Mouse (Mus musculus) layer of hippocampus, adult 9-10 months (tissue): ENCODE measurements at regions not wholly inside any gene's neighbourhood (a gene's known extent, or its start where the extent isn't known, plus 50 kb on each side); places are given as distances from the start of the nearest gene placed in this dataset.
"Not testable (repeated sequence)": the region's sequence is repeated elsewhere in the genome, so short reads cannot be mapped to it uniquely, and the experiment has no call there.

Source experiments
- DNase-seq: peaks from one replicate; pipeline ENCODE4 v3.0.0; 2022; ENCODE audit warnings: low spot score

DNA sequence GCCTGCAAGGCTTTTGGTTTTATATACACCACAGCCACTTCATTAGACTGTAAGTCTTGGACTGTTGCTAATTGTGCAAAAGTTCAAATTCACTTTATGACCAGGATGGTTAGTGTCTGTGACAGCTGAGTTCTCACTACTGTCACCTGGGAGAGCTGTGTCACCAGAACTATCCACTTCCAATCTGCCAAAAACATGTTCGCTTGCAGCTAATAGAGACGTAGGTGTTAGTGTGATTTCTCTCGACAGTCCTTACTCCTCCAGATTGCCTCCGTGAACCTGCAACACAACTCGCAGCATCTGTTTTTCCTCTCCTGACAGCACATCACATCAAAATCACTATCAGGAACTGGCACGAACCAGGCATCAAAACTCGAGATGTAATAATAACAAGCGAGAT lies 491.3 kb upstream of the Klf6 start:
- no peak for DNase-seq

DNA sequence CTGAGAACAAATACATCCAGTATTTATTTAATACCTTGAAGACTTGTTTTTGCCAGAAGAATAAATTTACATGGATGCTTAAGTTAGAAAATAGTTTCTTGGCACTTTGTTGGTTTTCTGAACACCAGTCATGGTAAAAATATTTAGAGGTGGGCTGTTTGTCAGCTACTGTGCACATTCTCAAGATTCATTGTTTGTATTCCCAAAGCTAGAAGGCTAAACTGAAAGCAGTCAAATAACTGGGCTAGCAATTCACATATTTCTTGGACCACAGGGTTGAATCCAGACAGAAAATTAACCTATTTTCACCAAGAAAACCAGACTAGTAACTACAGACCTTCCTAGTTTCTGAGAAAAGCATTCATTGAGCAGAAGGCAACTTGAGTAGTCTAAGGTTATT lies 488.1 kb upstream of the Klf6 start:
- no peak for DNase-seq

DNA sequence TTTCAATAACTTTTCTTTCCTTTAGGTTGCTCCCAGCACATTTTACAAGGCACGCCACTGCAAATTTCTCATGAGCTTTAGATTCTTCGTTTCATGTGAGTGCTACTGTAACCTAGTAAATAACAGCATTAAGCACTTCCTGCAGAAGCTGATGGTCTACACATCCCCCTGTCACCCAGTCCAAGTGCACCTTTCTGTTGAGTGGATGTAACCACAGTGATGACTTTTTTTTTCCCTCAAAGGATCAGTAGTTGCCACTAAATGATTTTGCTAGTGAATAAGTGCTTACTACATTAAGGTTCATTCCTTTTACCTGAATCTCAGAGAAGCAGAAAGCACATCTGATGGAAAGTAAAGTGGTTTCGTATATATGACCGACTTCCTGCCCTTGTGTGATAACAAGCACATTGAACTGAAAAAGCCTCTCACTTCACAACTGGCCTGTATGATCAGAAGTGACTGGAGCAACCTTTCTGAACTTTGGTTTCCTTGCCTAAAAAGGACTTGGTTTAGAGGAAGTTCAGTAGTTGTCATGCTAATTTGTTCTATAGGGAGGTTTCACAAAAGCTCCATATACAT lies 453.0 kb upstream of the Klf6 start:
- DNase-seq = no peak

DNA sequence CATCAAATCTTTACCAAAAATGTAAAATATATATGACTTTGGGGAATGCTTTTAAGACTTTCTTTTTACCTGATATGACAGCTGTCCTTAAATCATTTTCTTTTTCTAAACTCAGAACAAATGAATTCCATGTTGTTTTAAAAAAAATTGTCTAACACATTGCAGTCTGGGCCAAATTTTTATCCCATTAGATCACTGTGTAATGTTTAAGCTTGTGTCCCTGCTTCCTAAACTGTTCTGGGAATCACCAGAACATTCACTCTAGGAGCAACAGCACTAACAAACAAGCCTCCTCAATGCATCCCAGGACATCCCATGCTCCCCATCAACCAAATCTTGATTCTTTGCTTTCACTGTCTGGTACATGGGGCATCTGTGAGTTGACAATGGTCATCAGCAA lies 449.2 kb upstream of the Klf6 start:
- no peak for DNase-seq

DNA sequence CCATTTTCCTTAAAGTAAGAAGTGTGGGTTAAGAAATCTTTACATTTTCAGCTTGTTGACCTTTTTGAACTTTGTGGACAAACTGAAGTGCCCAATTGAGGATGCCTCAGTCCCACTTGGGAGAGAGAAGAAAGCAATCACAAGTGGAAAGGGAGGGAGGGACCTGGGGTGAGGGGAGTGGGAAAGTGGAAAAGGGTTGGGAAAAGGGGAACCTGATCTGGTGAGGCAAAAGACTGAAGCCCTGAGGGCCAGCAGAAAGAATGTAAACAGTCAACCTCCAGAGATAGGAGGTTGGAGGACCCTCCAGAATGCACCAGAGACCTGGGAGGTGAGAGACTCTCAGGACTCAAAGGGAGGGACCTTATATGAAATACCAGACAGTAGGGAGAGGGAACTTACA lies 448.3 kb upstream of the Klf6 start:
- not testable (repeated sequence) for DNase-seq

DNA sequence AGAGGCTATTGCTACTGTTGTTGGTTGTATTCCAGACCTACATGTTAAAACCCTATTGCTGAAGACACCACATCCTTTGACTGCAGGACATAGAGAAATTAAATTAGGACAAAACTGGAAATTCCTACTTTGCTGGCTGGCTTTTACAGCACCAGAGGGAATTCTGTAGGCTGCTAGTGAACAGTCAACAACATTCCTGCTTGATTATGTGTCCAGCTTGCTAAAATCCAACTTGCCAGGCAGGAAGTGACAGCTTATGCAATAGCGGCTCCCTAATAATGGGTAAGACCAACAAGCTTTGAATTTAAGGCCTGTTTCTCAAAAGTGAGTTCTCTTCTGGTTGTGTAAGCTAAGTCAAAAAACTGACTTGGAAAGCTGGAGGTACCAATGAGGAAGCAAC lies 437.2 kb upstream of the Klf6 start:
- no peak for DNase-seq

DNA sequence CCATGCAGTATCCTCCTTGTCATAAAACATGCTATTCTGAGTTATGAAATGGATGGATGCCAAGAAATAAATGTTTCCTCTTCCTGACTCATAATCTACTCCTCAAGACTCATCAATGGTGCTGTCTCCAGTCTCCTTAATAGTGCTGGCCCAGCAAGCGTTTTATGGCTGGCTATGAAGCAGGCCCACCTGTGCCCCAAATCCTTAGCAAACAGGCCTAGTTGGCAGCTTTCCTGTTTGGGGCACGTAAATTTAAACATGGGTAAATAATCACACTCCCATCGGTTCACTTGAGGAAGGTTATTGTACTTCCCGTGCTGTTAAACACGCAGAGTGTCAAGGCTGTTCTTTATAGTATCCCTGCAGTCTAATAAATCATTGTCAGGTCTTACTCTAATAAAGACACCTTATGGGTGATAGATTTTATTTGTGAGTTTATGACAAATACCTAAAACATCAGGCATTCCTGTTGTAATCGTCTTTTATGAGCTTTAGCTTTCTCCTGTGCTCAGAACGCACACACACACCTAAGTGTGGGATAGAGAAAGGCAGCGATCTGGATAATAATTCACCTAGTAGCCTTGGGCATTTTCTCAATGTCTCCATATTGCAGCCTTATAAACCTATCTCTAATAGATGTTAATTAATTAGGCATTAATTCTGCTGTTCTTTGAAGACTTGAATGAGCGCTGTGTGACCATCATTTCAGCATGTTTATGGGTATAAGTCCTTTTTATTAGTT lies 435.6 kb upstream of the Klf6 start:
- DNase-seq = no peak

DNA sequence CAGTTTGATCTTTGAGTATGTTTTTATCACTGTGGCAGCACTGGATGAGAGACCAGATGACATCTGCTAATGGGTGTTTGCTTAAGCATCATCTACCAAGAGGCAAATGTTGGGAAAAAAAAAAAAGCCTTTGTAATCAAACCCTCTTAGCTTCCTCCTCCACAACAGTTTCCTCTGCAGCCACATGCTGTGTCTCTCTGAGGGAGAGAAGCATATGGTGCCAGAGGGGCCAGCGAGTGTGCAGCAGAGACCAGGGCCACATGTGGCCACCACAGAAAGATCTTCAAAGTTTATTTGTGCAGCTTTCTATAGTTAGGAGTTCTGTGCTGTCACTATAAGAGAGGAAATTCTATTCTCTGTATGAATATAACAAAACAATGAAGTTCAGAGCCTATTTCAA lies 427.6 kb upstream of the Klf6 start:
- DNase-seq = no peak

DNA sequence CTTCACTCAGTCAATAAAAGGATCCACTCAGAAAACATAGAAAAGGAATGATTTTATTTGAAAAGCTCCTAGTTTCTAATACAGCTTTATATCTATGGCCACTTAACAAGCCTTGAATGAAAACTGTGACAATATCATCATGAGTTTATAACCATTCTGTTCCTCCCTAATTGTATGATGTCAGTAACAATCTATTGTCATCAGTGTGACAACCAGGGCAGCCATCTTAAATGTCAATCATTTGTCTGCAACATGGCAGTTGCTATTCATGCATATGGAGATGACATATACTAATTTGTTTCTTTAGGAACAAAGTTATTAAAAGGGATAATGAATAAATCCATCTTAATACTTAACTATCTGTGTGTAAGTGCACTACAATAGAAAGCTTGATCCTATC lies 426.2 kb upstream of the Klf6 start:
- no peak for DNase-seq

DNA sequence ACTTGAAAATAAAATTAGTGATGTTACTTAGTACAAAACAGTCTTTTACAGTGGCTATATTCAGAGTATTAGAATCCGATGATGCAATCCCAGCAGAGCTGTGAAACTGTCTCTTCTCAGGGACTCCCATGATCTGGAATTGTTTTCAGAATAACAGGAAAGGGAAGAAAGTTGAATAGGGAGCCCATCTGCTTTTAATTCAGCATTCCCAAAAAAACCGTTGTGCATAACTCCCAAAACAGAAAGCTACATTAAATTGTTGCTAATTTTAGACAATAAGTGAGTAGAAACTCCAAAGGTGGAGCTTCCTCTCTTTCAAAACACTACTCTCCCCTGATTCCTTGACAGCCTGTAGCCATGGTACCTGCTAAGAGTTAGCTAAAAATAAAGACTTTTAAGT lies 425.1 kb upstream of the Klf6 start:
- no peak for DNase-seq

DNA sequence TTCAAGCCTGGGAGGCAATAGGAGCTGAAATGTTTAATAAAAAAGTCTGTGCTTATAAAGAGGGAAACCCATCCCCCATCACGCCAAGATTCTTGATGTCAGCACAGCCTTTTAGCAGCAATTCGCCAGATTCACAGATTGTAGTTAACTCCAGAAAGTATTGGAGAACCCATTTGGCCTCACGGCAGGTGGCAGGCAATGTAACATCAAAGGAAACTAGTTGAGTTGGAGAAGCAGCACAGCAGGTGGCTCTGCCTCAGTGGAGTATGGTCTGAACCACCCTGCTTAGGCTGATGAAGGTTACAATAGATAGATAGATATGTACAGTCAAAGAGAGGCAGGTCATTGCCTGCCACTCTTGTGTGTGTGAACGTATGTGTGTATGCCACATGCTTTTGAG lies 420.8 kb upstream of the Klf6 start:
- DNase-seq = no peak

DNA sequence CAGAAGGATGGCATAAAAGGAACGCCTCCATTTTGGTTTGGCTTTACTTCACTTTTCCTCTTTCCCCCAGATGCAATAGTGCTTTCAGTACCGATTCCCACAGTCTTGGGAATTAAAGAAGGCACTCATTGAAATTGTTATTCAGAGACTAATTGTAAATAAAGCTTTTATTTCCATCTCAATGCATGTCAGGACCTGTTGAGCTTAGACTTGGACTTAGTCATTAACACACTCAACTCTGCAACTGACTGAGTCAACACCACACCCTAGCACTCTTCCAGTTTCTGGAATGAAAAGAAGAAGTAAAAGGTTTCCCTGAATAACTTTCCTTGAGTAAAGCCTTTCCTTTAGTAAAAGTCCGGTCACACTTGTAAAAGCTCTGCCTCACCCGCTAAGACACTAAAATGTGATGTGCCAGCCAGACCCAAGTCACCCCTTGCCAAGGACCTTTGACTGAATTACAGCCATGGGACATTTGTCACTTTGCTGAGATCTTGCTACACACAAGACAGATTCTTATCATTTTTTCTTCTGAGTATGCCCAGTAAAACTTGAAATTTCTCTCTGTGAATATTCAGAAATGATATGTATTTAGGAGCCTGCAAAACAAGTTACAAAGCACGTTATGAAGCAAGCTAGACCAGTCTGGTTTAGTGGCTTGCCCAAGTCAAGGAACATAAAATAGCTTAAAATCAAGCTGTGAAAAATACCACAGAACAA lies 416.4 kb upstream of the Klf6 start:
- DNase-seq = no peak

DNA sequence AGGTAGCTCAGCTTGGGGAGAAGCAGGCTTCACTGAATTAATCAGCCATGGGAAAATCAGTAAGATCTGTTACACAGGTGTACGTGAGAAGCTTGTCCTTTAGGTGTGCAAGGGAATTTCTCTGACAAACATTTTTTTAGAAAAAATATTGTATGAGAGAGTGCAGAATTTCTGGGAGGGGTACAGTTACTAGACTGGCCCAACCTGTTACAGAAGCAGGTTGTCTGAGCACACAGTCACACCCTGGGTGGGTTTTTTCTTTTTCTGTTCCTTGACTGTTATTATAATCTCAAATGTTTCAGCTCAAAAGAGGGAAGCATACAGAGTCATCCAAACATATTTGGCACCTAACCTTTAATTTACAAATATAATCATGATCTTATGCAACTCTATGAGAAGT lies 412.7 kb upstream of the Klf6 start:
- no peak for DNase-seq

DNA sequence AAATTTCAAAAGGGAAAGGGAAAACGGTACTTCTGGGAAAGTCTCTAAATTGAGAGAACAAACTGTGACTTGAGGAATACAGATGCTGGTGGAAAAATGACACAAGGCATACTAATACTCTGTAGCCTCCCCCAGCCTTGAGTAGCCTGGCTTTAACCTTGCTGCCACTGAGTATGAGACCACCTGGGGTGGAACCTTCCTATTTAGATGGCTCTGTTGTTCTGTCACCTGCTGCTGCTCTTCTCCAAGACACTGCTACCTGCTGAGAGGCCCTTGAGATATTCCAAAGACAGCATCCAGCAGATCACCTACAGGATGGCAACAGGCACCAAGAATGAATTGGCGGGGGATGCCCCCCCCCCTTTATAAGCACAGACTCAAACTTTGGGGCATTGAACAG lies 380.5 kb upstream of the Klf6 start:
- no peak for DNase-seq

DNA sequence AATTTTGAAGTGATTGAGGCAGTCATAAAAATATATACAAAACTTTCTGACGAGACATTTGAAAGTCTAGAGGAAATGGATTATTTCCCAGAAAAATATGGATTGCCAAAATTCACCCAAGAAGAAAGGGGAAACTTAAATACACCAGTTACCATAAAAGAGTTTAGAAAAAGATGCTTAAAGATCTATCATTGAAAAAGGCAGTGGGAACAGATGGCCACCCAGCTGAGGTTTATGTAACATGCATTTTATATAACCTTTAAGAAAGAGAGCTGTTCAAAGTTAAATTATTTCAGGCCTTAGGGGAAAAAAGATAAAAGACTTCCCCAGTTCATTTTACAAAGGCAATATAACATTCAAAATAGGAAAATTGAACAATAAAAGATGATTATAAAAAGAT lies 369.0 kb upstream of the Klf6 start:
- peak; percentile 18 for DNase-seq

DNA sequence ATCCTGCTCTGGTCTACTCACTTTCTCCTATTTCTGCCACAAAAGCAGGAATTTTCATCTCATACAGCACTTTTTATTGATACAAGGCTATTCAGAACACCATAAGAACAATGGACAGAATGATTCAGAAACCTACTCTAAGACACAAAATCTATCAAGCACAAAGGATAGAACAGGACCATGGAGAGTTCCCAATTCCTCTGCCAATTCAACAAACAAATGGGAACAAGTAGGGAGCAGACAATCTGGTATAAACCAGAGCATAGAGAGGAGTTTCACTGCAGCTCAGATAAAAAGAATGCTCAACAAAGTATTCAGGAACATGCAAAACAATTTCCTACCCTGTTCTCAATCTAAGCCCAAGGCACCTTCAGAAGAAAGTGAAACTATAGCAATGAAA lies 363.7 kb upstream of the Klf6 start:
- DNase-seq = no peak

DNA sequence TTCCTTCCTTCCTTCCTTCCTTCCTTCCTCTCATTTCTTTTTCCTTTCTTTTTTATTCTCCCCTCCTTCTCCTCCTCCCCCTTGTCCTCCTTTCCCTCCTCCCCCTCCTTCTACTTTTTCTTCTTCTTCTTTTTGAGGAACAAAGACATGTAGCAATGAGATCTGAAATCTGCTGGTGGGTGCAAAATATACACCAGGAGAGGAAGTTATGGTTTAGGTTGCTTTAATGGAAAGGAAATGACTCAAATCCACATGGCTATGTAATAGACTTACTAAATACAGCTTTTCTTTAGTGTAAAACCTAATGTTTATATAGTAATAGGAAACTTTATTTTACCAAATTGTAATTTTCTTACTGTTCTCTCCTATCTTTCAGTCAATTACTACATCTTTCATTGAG lies 349.5 kb upstream of the Klf6 start:
- no peak for DNase-seq

DNA sequence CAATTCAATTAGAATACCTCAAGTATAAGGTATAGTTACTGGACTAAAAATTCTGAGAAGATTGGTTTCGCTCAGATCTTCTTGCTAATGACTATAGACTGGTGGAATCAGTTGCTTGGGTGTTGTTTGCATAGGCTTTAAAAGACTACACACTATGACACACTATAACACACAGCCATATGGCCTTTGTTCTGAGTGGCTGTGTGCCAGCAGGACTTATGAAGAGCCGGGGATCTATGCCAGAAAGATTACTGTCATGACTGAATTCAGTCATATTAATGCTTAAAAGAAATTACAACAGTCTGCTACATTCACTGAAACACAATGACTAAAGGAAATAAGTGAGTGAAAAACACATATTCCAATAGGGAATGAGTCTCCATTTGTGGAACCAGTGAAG lies 345.7 kb upstream of the Klf6 start:
- DNase-seq = no peak

DNA sequence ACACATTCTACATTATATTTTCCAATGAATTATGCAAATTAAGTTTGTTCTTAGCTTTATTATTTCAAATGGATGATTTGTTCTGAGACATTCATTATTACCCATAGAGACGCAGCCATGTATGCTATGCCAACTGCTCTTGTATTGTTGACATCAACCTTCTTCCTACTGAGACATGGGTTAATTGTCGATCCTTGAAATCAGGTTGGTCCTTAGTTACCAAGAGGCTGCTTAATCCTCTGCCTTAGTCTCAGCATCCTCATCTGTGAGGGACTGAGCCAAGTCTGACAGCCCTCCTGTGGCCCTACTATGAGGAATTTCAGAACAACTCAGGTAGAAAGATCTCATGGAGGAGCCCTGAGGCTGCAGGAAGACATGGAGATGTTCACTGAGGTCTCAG lies 345.2 kb upstream of the Klf6 start:
- DNase-seq = no peak

DNA sequence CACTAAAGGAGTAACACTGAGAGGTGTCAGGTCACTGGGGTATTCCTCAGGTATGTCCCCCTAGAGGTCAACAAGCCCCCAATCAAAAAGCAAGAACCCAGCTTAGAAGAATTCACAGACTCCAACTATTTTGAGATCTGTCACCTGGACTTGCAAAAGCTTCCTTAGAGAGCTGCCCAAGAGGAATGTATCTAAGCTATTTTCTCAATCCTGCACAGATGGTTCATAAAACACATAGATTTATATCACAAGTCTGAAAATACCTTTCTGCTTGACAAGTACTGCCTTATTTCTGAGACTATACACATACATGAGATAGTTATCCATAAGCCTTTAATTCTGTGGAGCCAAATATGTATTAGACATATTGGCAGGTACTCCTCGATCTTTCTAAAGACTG lies 342.1 kb upstream of the Klf6 start:
- no peak for DNase-seq

DNA sequence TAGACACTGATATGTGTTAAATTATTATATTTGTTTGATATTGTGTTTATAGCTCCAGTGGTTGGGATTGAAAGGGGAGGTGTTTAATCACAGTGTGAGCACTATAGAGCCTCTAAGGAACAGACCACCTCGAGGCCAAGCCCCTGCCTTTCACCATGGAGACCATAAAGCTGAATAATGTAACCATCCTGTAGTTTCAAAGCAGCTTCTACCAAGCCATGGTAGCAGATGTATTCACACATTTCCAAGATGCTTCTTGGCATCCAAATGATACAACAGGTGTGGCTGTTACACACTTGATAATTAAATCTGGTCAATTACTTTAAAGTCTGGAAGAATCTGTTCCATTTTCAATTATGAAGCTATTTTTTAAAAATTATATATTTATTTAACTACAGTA lies 341.7 kb upstream of the Klf6 start:
- DNase-seq = peak; percentile 9

DNA sequence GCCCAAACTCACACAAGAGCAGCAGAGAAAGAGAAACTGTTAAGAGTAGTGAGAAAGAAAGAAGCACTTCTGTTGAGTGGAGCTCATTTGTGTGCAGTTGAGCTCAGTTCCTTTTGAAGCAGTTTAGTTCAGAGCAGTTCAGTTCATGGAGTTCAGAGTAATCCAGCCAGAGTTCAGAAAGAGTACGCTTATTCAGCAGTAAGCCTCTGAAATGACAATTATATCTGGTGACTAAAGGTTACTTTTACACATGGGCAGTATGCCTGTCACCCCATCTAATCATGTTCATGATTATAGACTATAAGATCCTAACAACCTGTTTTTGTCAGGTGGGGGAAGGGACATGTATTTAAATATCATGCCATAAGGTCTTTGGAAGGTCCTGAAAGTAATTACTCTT lies 333.9 kb upstream of the Klf6 start:
- no peak for DNase-seq

DNA sequence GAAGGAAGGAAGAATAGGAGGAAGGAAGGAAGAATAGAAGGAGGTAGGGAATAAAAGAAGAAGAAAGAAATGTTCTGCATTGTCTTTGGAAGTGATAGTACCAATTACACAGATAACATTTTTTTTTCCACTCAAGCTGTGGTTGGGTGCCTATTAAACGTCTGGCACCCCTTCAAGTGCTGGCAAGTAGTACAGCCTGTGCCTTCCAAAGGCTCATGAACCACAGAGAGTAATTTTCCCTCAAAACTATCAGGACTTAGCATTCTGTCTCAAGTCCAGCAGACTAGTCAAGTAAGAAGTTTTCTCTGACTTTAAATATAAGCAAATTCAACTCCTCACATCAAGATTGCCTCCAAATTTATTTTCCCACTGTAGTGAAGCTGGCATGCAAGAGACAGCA lies 321.0 kb upstream of the Klf6 start:
- DNase-seq = no peak

DNA sequence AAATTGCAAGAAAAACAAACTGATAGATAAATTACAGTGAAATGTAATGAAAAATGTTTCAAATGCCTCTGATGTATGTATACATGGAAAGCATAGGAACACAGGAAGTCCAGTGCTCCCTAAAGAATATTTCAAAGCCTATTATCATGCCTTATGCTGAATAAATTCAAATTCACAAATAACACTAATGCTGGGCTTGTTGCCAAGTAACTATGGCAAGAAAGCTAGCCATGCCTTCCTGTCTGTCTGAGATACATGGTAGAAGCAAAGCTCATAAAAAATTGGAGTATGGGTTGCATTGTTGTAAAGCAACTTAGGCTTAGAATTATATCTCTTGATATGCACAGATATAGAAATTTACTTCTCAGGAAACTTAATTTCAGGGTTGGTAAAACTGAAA lies 315.8 kb upstream of the Klf6 start:
- no peak for DNase-seq
